Mouse (Mus musculus) limb, embryonic 12.5 days (tissue): ENCODE data around the gene Nr1i3. TPM values are rescaled to one million over a fixed set of nuclear protein-coding genes. Genes with fewer than 3 reads are reported as not detected.

ENCODE experiments used
- ATAC-seq: fragments of 200-750 bp; cut with Nextera tagmentation; 2 replicates; pipeline ENCODE4 v1.8.0; 2017; ENCODE audit warnings: low read depth, moderate TSS enrichment; ENCODE audit not compliant: insufficient number of reproducible peaks, insufficient read depth, low FRiP score, low TSS enrichment
- H3K27ac ChIP-seq: fragments of 300-500 bp; sonication (generic); 2 replicates; pipeline ENCODE4 v1.5.1; 2016; ENCODE audit warnings: mild to moderate bottlenecking, moderate library complexity
- H3K27me3 ChIP-seq: fragments of 300-500 bp; sonication (generic); 2 replicates; pipeline ENCODE4 v1.6.1; 2016; ENCODE audit warnings: mild to moderate bottlenecking, moderate library complexity
- H3K36me3 ChIP-seq: fragments of 300-500 bp; sonication (generic); 2 replicates; pipeline ENCODE4 v1.6.1; 2016; ENCODE audit warnings: mild to moderate bottlenecking, moderate library complexity
- H3K4me1 ChIP-seq: fragments of 300-500 bp; sonication (generic); replicated peaks from 2 replicates; pipeline ENCODE4 v1.6.1; 2016
- H3K4me2 ChIP-seq: fragments of 300-500 bp; sonication (generic); 2 replicates; pipeline ENCODE4 v1.6.1; 2016; ENCODE audit warnings: mild to moderate bottlenecking, moderate library complexity
- H3K4me3 ChIP-seq: fragments of 300-500 bp; sonication (generic); replicated peaks from 2 replicates; pipeline ENCODE4 v1.5.1; 2016; ENCODE audit warnings: mild to moderate bottlenecking
- H3K9ac ChIP-seq: fragments of 300-500 bp; sonication (generic); replicated peaks from 2 replicates; pipeline ENCODE4 v1.6.1; 2016; ENCODE audit warnings: mild to moderate bottlenecking, moderate library complexity
- H3K9me3 ChIP-seq: fragments of 300-500 bp; sonication (generic); 2 replicates; pipeline ENCODE4 v1.6.1; 2016; ENCODE audit warnings: mild to moderate bottlenecking, moderate library complexity
- WGBS: fragments of 180-500 bp; shearing (Covaris S2); methylation state at CpG from one replicate; pipeline ENCODE4 v1.1.7; 2016; 5-methylcytosine and 5-hydroxymethylcytosine counted together
- polyA plus RNA-seq: library from polyadenylated mRNA; unstranded; fragments of >200 nt; fragmentation: Nextera tagmentation; extraction: Ambion mirVana; gene quantifications from 2 replicates; pipeline ENCODE4 v1.2.1, GENCODE M21; 2016

Nr1i3 gene
- polyA plus RNA-seq, 1 experiment from 2014 or later, result 0.43 TPM

- no peak overlapping the region for H3K9ac ChIP-seq
- H3K4me2 ChIP-seq, result peak overlapping the region; percentile 77
- peak overlapping the region; percentile 80; the same call in 1 of the 2 replicates for H3K4me3 ChIP-seq
- WGBS, result 42% methylated on average over 4 of the region's 4 CpGs
- H3K4me1 ChIP-seq, result peaks cover 58% of the 10 kb centered on the region
- H3K27me3 ChIP-seq, result no peaks in the 10 kb centered on the region
- peak overlapping the region; percentile 88 for H3K27ac ChIP-seq
- peaks cover 28% of the 10 kb centered on the region for H3K36me3 ChIP-seq
- H3K9me3 ChIP-seq, result no peaks in the 10 kb centered on the region
- no peak for ATAC-seq
These were observed 34.1 kb downstream of the Nr1i3 start for GRCm38 (mm10) chr1:171247916-171248315.

- H3K4me2 ChIP-seq, result no peak overlapping the region
- ATAC-seq, result no peak
- H3K4me3 ChIP-seq, result no peak overlapping the region
- H3K36me3 ChIP-seq, result peaks cover 24% of the 10 kb centered on the region
- peaks cover 61% of the 10 kb centered on the region for H3K4me1 ChIP-seq
- no peak overlapping the region for H3K9ac ChIP-seq
- no peaks in the 10 kb centered on the region for H3K27me3 ChIP-seq
- H3K9me3 ChIP-seq, result no peaks in the 10 kb centered on the region
- peak overlapping the region; percentile 88 for H3K27ac ChIP-seq
- WGBS, result 51% methylated on average over 3 of the region's 3 CpGs
These were observed 34.8 kb downstream of the Nr1i3 start for GRCm38 (mm10) chr1:171248386-171249226.

GRCm38 (mm10) chr1:171249913-171250600, 36.3 kb downstream of the Nr1i3 start, which contains the start of gene Adamts4:
Gene Adamts4, plus strand, starts transcription at chr1:171250421.
- H3K4me3 ChIP-seq, result peak within 1 kb of the TSS; percentile 38
- ATAC-seq, result no peak

GRCm38 (mm10) chr1:171250680-171251593, 37.2 kb downstream of the Nr1i3 start, which contains the start of gene Ndufs2:
Gene Ndufs2, minus strand, starts transcription at chr1:171251388.
- Histone ChIP-seq H3K9ac (peak within 1 kb of the TSS; percentile 57), H3K36me3 (peaks cover 20% of the 10 kb centered on the region; the same call in 1 of the 2 replicates), H3K4me3 (peak within 1 kb of the TSS; percentile 38), H3K4me2 (peak within 1 kb of the TSS; percentile 67), H3K4me1 (peaks cover 55% of the 10 kb centered on the region), H3K9me3 (no peaks in the 10 kb centered on the region), H3K27me3 (no peaks in the 10 kb centered on the region), H3K27ac (peak within 1 kb of the TSS; percentile 96)
- WGBS, result 13% methylated on average over 26 of the region's 26 CpGs
- no peak for ATAC-seq

More at GRCm38 (mm10) chr1:171249913-171250600, 36.3 kb downstream of the Nr1i3 start, which contains the start of gene Adamts4:
- Histone ChIP-seq H3K4me1 (peaks cover 61% of the 10 kb centered on the region), H3K27ac (peak within 1 kb of the TSS; percentile 96), H3K9ac (peak within 1 kb of the TSS; percentile 57), H3K27me3 (no peaks in the 10 kb centered on the region), H3K4me2 (peak within 1 kb of the TSS; percentile 67), H3K36me3 (peaks cover 22% of the 10 kb centered on the region), H3K9me3 (no peaks in the 10 kb centered on the region)
- WGBS, result 17% methylated on average over 5 of the region's 5 CpGs

- Histone ChIP-seq H3K4me1 (peaks cover 50% of the 10 kb centered on the region), H3K27me3 (no peaks in the 10 kb centered on the region), H3K9me3 (no peaks in the 10 kb centered on the region), H3K36me3 (peaks cover 28% of the 10 kb centered on the region), H3K27ac (peak overlapping the region; percentile 96), H3K4me2 (peak overlapping the region; percentile 67), H3K4me3 (peak overlapping the region; percentile 38), H3K9ac (peak overlapping the region; percentile 57)
- WGBS, result 2% methylated on average over 13 of the region's 13 CpGs
- peak; percentile 46; the same call in 1 of the 2 replicates for ATAC-seq
These were observed 38.0 kb downstream of the Nr1i3 start for GRCm38 (mm10) chr1:171251594-171252324.

- Histone ChIP-seq H3K4me3 (peak overlapping the region; percentile 38), H3K9me3 (no peaks in the 10 kb centered on the region), H3K4me2 (peak overlapping the region; percentile 67), H3K9ac (peak overlapping the region; percentile 57), H3K36me3 (peaks cover 32% of the 10 kb centered on the region), H3K4me1 (peaks cover 48% of the 10 kb centered on the region), H3K27ac (peak overlapping the region; percentile 96), H3K27me3 (no peaks in the 10 kb centered on the region)
- 49% methylated on average over 17 of the region's 17 CpGs for WGBS
- ATAC-seq, result no peak
These were observed 38.6 kb downstream of the Nr1i3 start for GRCm38 (mm10) chr1:171252415-171252814.

- Histone ChIP-seq H3K4me1 (peaks cover 20% of the 10 kb centered on the region), H3K4me3 (no peak overlapping the region), H3K9ac (no peak overlapping the region; the same call in 1 of the 2 replicates), H3K36me3 (peaks cover 46% of the 10 kb centered on the region), H3K4me2 (no peak overlapping the region), H3K27ac (no peak overlapping the region), H3K27me3 (no peaks in the 10 kb centered on the region), H3K9me3 (no peaks in the 10 kb centered on the region)
- ATAC-seq, result no peak
- WGBS, result 90% methylated on average over 24 of the region's 24 CpGs
These were observed 42.5 kb downstream of the Nr1i3 start for GRCm38 (mm10) chr1:171256095-171256818.

GRCm38 (mm10) chr1:171256937-171257548, 43.3 kb downstream of the Nr1i3 start:
- Histone ChIP-seq H3K36me3 (peaks cover 46% of the 10 kb centered on the region), H3K27me3 (no peaks in the 10 kb centered on the region), H3K4me1 (peaks cover 13% of the 10 kb centered on the region), H3K27ac (no peak overlapping the region), H3K4me3 (no peak overlapping the region), H3K9ac (no peak overlapping the region; the same call in 1 of the 2 replicates), H3K4me2 (no peak overlapping the region), H3K9me3 (no peaks in the 10 kb centered on the region)
- whole genome bisulfite sequencing, result 68% methylated on average over 15 of the region's 15 CpGs
- no peak for ATAC-seq

- WGBS, result 87% methylated on average over 9 of the region's 9 CpGs
These were observed 44.0 kb downstream of the Nr1i3 start for GRCm38 (mm10) chr1:171257781-171258180.

More at GRCm38 (mm10) chr1:171257781-171258180, 44.0 kb downstream of the Nr1i3 start:
- H3K4me3 ChIP-seq, result no peak overlapping the region
- peaks cover 11% of the 10 kb centered on the region for H3K4me1 ChIP-seq
- no peaks in the 10 kb centered on the region for H3K9me3 ChIP-seq
- ATAC-seq, result no peak
- H3K27me3 ChIP-seq, result no peaks in the 10 kb centered on the region
- no peak overlapping the region for H3K4me2 ChIP-seq
- H3K9ac ChIP-seq, result no peak overlapping the region
- no peak overlapping the region for H3K27ac ChIP-seq
- H3K36me3 ChIP-seq, result peaks cover 46% of the 10 kb centered on the region
